Mouse (Mus musculus): Measurements from ENCODE around the gene Rnf24. TPM values are rescaled to one million over a fixed set of nuclear protein-coding genes. Genes with fewer than 3 reads are reported as not detected.
"Not testable (repeated sequence)": the region's sequence is repeated elsewhere in the genome, so short reads cannot be mapped to it uniquely, and the experiment has no call there.

Rnf24 gene
- polyA plus RNA-seq, 1 experiment from 2014 or later: 26.0 TPM

DNA sequence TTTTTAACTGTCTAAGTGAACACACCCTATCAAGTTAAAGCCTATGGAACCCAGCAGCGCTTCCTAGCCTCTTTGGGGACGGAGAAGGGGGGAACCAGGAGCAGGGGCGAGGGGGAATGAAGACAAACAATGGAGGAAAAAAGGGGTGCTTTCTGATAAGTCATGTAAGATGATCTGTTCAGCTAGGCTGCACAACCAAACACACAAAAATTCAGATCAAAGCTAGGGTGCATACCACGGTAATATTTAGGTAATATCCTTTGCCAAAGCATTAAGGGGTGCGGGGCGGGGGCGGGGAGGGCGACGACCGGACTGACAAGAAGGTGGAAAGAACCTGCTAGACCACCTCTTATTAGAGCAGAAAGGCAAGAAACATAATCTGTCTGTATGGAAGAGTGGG lies 1.2 kb downstream of the Rnf24 start:
- H3K9ac ChIP-seq (replicated peaks; ENCODE audit: low read depth, low read length): peak overlapping the region; percentile 96
- H3K27ac ChIP-seq (ENCODE audit: low read length): no peak overlapping the region
- WGBS: 6% methylated on average over 10 of the region's 10 CpGs
- H3K4me1 ChIP-seq (replicated peaks; ENCODE audit: control insufficient read depth, insufficient read depth, low read length): peaks cover 14% of the 10 kb centered on the region
- peak overlapping the region; percentile 68 for H3K4me2 ChIP-seq (ENCODE audit: low read length)
- H3K27me3 ChIP-seq (replicated peaks; ENCODE audit: control insufficient read depth, insufficient read depth, low read length): no peaks in the 10 kb centered on the region
- H3K9me3 ChIP-seq (ENCODE audit: control insufficient read depth, low read length): no peaks in the 10 kb centered on the region
- H3K36me3 ChIP-seq (ENCODE audit: control insufficient read depth, insufficient read depth): no peaks in the 10 kb centered on the region
- peak overlapping the region; percentile 77 for H3K4me3 ChIP-seq (replicated peaks; ENCODE audit: low read length)
- ATAC-seq: no peak

DNA sequence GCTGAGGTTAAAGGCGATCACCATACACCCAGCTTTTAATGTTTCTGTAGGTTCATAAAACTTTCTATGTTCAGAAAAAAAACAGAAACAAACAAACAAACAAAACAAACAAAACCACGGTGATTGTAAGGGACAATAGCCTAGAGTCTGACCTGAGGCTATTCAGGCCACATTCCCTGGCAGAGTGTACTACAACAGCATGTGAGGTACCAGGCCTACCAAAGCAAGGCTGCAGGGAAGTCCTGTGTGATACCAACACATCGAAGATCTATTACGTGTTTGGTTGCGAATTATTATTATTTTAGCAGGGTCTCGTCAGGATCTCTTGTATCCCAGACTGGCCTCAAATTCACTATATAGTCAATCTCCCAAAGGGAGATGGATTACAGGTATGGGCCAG lies 2.4 kb downstream of the Rnf24 start:
- Histone ChIP-seq H3K4me1 (replicated peaks; ENCODE audit: control insufficient read depth, insufficient read depth, low read length) (peaks cover 14% of the 10 kb centered on the region), H3K27me3 (replicated peaks; ENCODE audit: control insufficient read depth, insufficient read depth, low read length) (no peaks in the 10 kb centered on the region), H3K27ac (ENCODE audit: low read length) (no peak overlapping the region), H3K36me3 (ENCODE audit: control insufficient read depth, insufficient read depth) (no peaks in the 10 kb centered on the region), H3K9me3 (ENCODE audit: control insufficient read depth, low read length) (no peaks in the 10 kb centered on the region), H3K9ac (replicated peaks; ENCODE audit: low read depth, low read length) (no peak overlapping the region), H3K4me2 (ENCODE audit: low read length) (no peak overlapping the region), H3K4me3 (replicated peaks; ENCODE audit: low read length) (no peak overlapping the region)
- ATAC-seq: no peak
- WGBS: 88% methylated on average over 6 of the region's 6 CpGs

DNA sequence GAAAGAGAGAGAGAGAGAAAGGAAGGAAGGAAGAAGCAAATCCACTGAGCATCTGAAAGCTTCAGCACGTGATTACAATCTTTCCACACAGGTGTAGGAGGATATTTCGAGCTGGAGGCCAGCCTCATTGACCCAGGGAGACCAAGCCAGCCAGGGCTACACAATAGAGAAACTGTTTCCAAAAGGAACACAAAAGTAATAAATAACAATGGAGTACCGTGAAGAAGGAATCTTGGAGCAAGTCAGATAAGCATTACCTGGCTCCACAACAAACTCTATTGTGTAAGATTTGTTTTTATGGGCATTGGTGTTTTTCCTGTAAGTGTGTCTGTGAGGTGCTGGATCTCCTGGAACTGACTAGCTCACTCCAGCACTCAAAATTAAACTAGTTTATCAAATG lies 7.1 kb downstream of the Rnf24 start:
- Histone ChIP-seq H3K9me3 (ENCODE audit: control insufficient read depth, low read length) (no peaks in the 10 kb centered on the region), H3K4me2 (ENCODE audit: low read length) (no peak overlapping the region), H3K9ac (replicated peaks; ENCODE audit: low read depth, low read length) (no peak overlapping the region), H3K4me1 (replicated peaks; ENCODE audit: control insufficient read depth, insufficient read depth, low read length) (peaks cover 6% of the 10 kb centered on the region), H3K36me3 (ENCODE audit: control insufficient read depth, insufficient read depth) (no peaks in the 10 kb centered on the region), H3K4me3 (replicated peaks; ENCODE audit: low read length) (no peak overlapping the region), H3K27me3 (replicated peaks; ENCODE audit: control insufficient read depth, insufficient read depth, low read length) (no peaks in the 10 kb centered on the region), H3K27ac (ENCODE audit: low read length) (no peak overlapping the region)
- no peak for ATAC-seq
- 64% methylated on average over 3 of the region's 3 CpGs for WGBS

DNA sequence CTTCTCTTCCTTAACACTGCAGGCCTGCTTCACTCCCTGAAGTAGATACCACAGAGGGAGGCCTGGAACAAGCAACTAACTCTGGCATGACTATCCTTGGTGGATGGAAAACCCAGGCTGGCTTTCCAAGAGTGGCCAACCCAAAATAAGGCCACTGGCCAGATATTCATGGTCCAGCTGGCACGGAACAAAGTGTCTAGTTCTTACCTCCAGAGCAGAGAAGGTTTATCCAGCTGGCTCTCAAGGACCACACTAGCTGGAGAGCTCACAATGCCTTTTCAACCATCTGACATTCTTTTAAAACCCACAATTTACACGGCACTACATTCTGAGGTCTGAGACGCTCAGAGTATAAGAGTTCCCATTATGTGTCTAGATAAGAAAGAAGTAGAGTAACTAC lies 8.2 kb downstream of the Rnf24 start:
- H3K4me3 ChIP-seq (replicated peaks; ENCODE audit: low read length): no peak overlapping the region
- H3K9me3 ChIP-seq (ENCODE audit: control insufficient read depth, low read length): no peaks in the 10 kb centered on the region
- H3K4me1 ChIP-seq (replicated peaks; ENCODE audit: control insufficient read depth, insufficient read depth, low read length): no peaks in the 10 kb centered on the region; the same call in 1 of the 2 replicates
- no peak overlapping the region for H3K4me2 ChIP-seq (ENCODE audit: low read length)
- no peak overlapping the region for H3K9ac ChIP-seq (replicated peaks; ENCODE audit: low read depth, low read length)
- H3K36me3 ChIP-seq (ENCODE audit: control insufficient read depth, insufficient read depth): no peaks in the 10 kb centered on the region
- no peak for ATAC-seq
- WGBS: 53% methylated on average over 3 of the region's 3 CpGs
- no peaks in the 10 kb centered on the region for H3K27me3 ChIP-seq (replicated peaks; ENCODE audit: control insufficient read depth, insufficient read depth, low read length)
- H3K27ac ChIP-seq (ENCODE audit: low read length): no peak overlapping the region

DNA sequence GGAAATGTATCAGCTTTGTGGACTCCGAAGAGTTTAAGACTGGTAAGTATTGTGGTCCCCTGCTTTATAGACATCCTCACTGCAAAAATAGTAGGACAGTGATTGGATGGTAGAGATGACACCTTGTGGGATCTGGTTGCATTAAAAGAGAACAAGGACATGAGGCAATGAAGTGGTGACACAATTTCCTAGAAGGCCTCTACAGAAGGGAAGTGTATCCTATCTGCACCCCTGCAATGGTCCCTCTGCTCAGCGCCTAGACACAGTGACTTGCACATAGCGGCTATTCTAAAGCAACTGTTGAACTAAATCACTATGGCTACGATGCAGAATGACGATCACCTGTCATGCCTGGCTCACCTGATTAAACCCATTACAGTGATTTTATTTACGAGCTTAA lies 15.1 kb downstream of the Rnf24 start:
- ATAC-seq: no peak

DNA sequence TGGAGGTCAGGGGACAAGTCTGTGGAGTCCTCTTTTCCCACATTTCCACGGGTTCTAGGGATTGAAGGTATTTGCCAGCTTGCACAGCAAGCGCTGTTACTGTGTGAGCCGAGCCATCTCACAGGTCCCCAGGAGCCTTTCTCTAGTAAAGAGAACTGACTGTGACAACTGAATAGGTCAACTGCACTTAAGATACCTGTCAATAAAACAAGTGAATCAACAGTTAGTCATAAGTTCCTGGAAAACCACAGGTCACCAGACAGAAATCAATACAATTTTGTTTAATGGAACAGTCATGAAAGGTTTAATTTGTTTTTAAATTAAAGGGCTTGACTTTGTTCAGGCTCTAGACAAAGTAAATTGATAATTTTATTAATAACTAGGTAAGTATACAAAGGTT lies 22.1 kb downstream of the Rnf24 start:
- no peaks in the 10 kb centered on the region for H3K4me1 ChIP-seq (replicated peaks; ENCODE audit: control insufficient read depth, insufficient read depth, low read length)
- H3K27ac ChIP-seq (ENCODE audit: low read length): no peak overlapping the region
- no peak for ATAC-seq
- no peak overlapping the region for H3K4me2 ChIP-seq (ENCODE audit: low read length)
- 80% methylated on average over 3 of the region's 3 CpGs for WGBS
- H3K4me3 ChIP-seq (replicated peaks; ENCODE audit: low read length): no peak overlapping the region
- H3K9me3 ChIP-seq (ENCODE audit: control insufficient read depth, low read length): no peaks in the 10 kb centered on the region
- H3K36me3 ChIP-seq (ENCODE audit: control insufficient read depth, insufficient read depth): no peaks in the 10 kb centered on the region
- no peak overlapping the region for H3K9ac ChIP-seq (replicated peaks; ENCODE audit: low read depth, low read length)
- H3K27me3 ChIP-seq (replicated peaks; ENCODE audit: control insufficient read depth, insufficient read depth, low read length): no peaks in the 10 kb centered on the region

More for the DNA sequence above, 15.1 kb downstream of the Rnf24 start:
- Histone ChIP-seq H3K4me2 (ENCODE audit: low read length) (no peak overlapping the region), H3K4me1 (replicated peaks; ENCODE audit: control insufficient read depth, insufficient read depth, low read length) (no peaks in the 10 kb centered on the region), H3K9me3 (ENCODE audit: control insufficient read depth, low read length) (no peaks in the 10 kb centered on the region), H3K27me3 (replicated peaks; ENCODE audit: control insufficient read depth, insufficient read depth, low read length) (no peaks in the 10 kb centered on the region), H3K27ac (ENCODE audit: low read length) (no peak overlapping the region), H3K9ac (replicated peaks; ENCODE audit: low read depth, low read length) (no peak overlapping the region), H3K4me3 (replicated peaks; ENCODE audit: low read length) (no peak overlapping the region), H3K36me3 (ENCODE audit: control insufficient read depth, insufficient read depth) (no peaks in the 10 kb centered on the region)
- WGBS: 88% methylated on average over 6 of the region's 6 CpGs

DNA sequence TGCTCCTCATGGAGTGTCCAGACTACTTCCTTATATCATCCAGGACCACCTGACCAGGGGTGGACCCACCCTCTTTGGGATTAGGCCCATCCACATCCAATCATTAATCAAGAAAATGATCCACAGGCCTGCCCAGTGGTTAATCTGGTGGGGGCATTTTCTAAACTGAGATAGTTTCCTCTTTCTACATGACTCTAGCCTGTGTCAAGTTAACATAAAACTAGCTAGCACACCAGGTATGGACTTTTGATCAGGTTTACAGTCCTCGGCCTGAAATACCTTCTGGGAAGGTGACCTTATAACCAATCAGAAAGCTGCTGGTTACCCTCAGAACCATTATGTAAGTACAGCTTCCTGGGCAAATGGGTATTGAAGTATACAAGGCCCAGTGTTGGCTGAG lies 23.7 kb downstream of the Rnf24 start:
- 93% methylated on average over 1 of the region's 1 CpGs for WGBS
- ATAC-seq: no peak
- no peaks in the 10 kb centered on the region for H3K9me3 ChIP-seq (ENCODE audit: control insufficient read depth, low read length)
- H3K36me3 ChIP-seq (ENCODE audit: control insufficient read depth, insufficient read depth): no peaks in the 10 kb centered on the region
- H3K4me2 ChIP-seq (ENCODE audit: low read length): no peak overlapping the region
- H3K9ac ChIP-seq (replicated peaks; ENCODE audit: low read depth, low read length): no peak overlapping the region
- no peaks in the 10 kb centered on the region for H3K4me1 ChIP-seq (replicated peaks; ENCODE audit: control insufficient read depth, insufficient read depth, low read length)
- no peak overlapping the region for H3K27ac ChIP-seq (ENCODE audit: low read length)
- no peak overlapping the region for H3K4me3 ChIP-seq (replicated peaks; ENCODE audit: low read length)
- H3K27me3 ChIP-seq (replicated peaks; ENCODE audit: control insufficient read depth, insufficient read depth, low read length): no peaks in the 10 kb centered on the region

DNA sequence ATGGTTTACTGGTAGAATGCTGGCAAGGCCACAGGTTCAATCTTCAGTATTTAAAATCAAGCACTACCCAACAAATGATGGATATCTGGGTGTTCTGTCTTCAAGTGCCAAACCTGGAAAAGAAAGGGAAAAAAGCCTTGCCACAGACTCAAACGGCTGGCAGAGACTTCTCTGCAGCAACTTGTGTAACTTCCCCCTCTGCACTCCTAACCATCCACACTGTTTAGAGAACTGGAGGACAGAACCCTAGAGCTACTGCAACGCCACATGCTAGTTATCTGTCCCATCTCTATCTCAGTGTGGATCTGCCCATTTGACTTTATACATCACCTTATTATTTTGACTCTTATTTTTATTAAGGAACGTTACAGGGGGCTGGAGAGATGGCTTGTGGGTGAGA lies 26.6 kb downstream of the Rnf24 start:
- H3K9ac ChIP-seq (replicated peaks; ENCODE audit: low read depth, low read length): no peak overlapping the region
- no peaks in the 10 kb centered on the region for H3K36me3 ChIP-seq (ENCODE audit: control insufficient read depth, insufficient read depth)
- no peak overlapping the region for H3K27ac ChIP-seq (ENCODE audit: low read length)
- no peaks in the 10 kb centered on the region for H3K9me3 ChIP-seq (ENCODE audit: control insufficient read depth, low read length)
- ATAC-seq: no peak
- WGBS: 77% methylated on average over 3 of the region's 3 CpGs
- no peaks in the 10 kb centered on the region for H3K27me3 ChIP-seq (replicated peaks; ENCODE audit: control insufficient read depth, insufficient read depth, low read length)
- H3K4me2 ChIP-seq (ENCODE audit: low read length): no peak overlapping the region
- 0 out of 2 replicates have a peak, but pooled peaks cover 3% of the 10 kb centered on the region for H3K4me1 ChIP-seq (replicated peaks; ENCODE audit: control insufficient read depth, insufficient read depth, low read length)
- no peak overlapping the region for H3K4me3 ChIP-seq (replicated peaks; ENCODE audit: low read length)

DNA sequence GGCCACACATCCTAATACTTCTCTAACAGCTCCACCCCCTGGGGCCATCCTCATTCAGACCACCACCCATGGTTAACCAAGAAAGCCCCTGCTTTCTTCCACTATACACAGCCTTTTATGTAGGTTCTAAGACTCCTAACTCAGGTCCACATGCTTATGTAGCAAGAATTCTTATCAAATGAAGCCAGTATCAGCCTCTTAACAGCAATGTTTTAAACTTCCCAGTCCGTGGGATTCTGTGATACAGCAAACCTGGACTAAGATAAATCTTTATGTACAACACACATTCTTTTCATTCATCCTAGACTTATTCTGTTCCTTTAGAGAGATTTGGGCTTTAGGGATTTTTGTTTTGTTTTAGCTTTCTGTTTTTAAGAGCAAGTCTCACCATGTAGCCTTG lies 29.0 kb downstream of the Rnf24 start:
- H3K4me3 ChIP-seq (replicated peaks; ENCODE audit: low read length): no peak overlapping the region
- WGBS: 64% methylated on average over 1 of the region's 1 CpGs
- no peaks in the 10 kb centered on the region for H3K27me3 ChIP-seq (replicated peaks; ENCODE audit: control insufficient read depth, insufficient read depth, low read length)
- H3K9ac ChIP-seq (replicated peaks; ENCODE audit: low read depth, low read length): no peak overlapping the region
- no peak for ATAC-seq
- no peaks in the 10 kb centered on the region for H3K9me3 ChIP-seq (ENCODE audit: control insufficient read depth, low read length)
- H3K36me3 ChIP-seq (ENCODE audit: control insufficient read depth, insufficient read depth): no peaks in the 10 kb centered on the region
- 0 out of 2 replicates have a peak, but pooled peaks cover 3% of the 10 kb centered on the region for H3K4me1 ChIP-seq (replicated peaks; ENCODE audit: control insufficient read depth, insufficient read depth, low read length)
- no peak overlapping the region for H3K4me2 ChIP-seq (ENCODE audit: low read length)
- H3K27ac ChIP-seq (ENCODE audit: low read length): no peak overlapping the region

DNA sequence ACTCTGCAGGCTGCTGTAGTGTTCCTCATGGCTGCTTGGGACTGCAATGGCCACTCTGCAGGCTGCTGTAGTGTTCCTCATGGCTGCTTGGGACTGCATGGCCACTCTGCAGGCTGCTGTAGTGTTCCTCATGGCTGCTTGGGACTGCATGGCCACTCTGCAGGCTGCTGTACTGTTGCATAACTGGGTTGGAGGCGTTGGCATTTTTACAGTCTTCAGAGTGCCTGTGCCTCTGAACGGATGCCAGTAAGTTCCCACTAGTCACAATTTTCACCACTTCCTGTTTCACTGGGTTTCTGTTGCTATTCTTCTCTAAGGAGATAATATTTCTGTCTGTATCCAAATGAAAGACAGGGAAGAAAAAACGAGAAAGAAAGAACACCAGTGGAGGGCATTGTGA lies 31.5 kb downstream of the Rnf24 start:
- H3K4me1 ChIP-seq (replicated peaks; ENCODE audit: control insufficient read depth, insufficient read depth, low read length); H3K27me3 ChIP-seq (replicated peaks; ENCODE audit: control insufficient read depth, insufficient read depth, low read length); H3K4me3 ChIP-seq (replicated peaks; ENCODE audit: low read length); ATAC-seq; H3K36me3 ChIP-seq (ENCODE audit: control insufficient read depth, insufficient read depth); H3K9me3 ChIP-seq (ENCODE audit: control insufficient read depth, low read length); H3K27ac ChIP-seq (ENCODE audit: low read length); H3K4me2 ChIP-seq (ENCODE audit: low read length); H3K9ac ChIP-seq (replicated peaks; ENCODE audit: low read depth, low read length): not testable (repeated sequence)
- WGBS: 65% methylated on average over 3 of the region's 3 CpGs

All from forebrain, embryonic 16.5 days (tissue).